Mouse (Mus musculus): ENCODE measurements around the gene Mlxip. TPM values are rescaled to one million over a fixed set of nuclear protein-coding genes. Genes with fewer than 3 reads are reported as not detected.

Mlxip gene
- total RNA-seq (2021), result 24.8 and 31.8 TPM in 2 replicates
- long read RNA-seq, experiment 1, partial matches to known transcripts, result 0 of 4 reads
- long read RNA-seq, experiment 1, other reads (novel, unspliced or antisense), result 4 of 4 reads
- long read RNA-seq, experiment 2, partial matches to known transcripts, result 1 of 9 reads
- long read RNA-seq, experiment 2, other reads (novel, unspliced or antisense), result 8 of 9 reads

GRCm38 (mm10) chr5:123394303-123394956, at the start of gene Mlxip:
TSS of gene Mlxip (plus strand) at chr5:123394798.
- DNase-seq, result peak; percentile 98

GRCm38 (mm10) chr5:123344963-123345852, 49.4 kb upstream of the Mlxip start:
- DNase-seq, result peak; percentile 80

DNA sequence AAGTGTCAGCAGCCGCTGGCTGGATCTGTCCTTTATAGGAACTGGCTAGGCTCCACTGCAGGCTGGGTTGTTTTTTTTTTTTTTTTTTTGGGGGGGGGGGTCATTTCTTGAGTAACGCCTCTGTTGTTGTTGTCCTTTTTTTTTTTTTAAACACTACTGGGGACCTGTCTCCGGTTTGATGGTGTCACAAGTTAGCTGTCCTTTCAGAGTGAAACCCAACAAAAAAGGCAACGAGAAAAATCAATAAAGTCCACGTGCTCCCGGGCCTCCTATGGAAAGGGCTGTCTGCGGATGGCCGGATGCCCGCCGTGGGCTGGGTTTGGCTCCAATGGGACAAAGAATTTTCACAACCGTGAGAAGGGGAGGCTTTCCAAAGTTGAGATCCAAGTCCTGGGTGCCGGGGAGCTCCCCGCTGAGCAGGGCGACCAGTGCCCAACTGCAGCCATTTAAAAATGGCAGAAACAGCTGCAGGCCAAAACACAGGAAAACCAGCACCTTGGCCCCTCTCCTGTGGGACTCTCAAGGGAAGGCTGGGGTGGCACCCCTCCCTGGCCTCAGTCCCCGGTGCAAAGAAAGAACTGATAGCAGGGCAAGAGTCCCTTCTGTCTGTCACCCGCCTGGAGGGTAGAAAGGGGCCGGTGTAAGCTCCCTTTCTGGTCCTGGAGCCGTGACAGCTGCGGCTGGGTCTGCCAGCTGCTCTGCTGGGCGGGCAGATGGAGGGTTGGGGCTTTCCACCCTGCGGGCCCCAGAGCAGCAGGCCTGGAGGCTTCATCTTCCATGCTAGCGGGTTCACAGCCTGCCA, 48.5 kb upstream of the Mlxip start:
- DNase-seq, result peak; percentile 85

GRCm38 (mm10) chr5:123346701-123347270, 47.8 kb upstream of the Mlxip start:
- DNase-seq, result peak; percentile 33

DNA sequence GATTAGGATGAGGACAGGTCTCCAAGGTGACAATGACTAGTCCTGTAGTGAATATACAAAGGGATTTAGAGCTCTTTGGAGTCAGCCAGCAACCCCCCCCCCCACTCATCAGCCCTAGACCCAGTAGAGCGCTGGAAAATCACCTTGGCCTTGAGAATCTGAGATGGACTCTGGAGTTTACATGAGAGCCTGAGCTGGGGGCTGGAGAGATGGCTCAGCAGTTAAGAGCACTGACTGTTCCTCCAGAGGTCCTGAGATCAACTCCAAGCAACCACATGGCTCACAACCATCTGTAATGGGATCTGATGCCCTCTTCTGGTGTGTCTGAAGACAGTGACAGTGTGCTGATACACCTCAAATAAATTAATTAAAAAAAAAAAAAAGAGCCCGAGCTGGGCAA, 46.6 kb upstream of the Mlxip start:
- DNase-seq, result no peak

GRCm38 (mm10) chr5:123350386-123350785, 44.2 kb upstream of the Mlxip start:
- DNase-seq, result peak; percentile 59

GRCm38 (mm10) chr5:123355918-123356317, 38.7 kb upstream of the Mlxip start:
- DNase-seq, result no peak

GRCm38 (mm10) chr5:123357253-123357652, 37.3 kb upstream of the Mlxip start:
- DNase-seq, result no peak

- no peak for DNase-seq
Measured at GRCm38 (mm10) chr5:123359431-123359830, 35.2 kb upstream of the Mlxip start.

DNA sequence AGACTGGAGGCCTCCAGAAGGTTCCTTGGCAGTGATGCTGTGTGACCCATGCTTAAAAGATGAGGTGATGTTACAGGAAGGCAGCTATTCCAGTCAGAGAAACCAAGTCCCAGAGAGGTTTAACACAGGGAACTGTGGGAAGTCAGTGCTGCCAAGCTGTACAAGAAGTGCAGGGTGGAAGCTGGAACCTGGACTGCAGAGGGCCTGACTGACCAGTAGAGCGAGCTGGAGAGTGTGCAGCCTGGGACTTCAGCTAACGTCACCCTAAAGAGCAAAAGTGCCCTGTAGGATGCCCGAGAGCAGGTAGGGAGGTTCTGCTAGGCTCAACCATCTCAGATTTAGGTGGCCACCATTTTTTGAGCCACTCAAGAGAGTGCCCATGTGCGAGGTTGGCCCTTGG, 31.7 kb upstream of the Mlxip start:
- DNase-seq, result no peak

DNA sequence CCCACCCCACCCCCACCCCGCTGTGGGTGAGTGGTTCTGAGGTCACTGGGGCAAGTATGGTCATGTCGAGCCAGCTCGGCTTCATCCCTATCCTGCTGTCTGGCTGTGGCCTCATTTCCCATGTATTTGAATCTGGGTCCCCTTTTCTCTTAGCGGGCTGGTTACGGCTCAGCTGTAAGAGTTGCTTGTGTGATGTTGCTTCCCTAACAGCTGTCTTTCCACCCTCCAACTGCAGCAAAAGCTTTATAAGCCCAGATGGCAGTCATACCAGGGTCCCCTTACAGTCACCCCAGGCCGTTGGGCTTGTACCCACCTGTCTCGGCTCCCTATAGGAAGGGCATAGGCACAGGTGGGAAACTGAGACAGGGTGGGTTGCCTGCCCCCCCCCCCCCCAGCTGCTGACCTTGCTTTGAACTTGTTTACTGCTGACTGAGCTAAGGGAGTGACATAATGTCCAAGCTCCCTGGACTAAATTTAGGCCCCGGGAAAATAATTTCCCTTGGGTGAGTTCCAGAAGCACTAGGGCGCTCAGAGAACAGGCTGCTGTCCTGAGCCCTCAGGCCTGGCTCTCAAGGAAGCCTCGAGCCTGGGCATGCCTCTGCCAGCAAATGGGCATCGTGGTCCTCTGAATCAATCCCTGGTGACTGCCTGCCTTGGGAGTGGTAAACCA, 30.2 kb upstream of the Mlxip start:
- DNase-seq, result peak; percentile 71

- peak; percentile 72 for DNase-seq
Measured at GRCm38 (mm10) chr5:123368869-123369488, 25.6 kb upstream of the Mlxip start.

DNA sequence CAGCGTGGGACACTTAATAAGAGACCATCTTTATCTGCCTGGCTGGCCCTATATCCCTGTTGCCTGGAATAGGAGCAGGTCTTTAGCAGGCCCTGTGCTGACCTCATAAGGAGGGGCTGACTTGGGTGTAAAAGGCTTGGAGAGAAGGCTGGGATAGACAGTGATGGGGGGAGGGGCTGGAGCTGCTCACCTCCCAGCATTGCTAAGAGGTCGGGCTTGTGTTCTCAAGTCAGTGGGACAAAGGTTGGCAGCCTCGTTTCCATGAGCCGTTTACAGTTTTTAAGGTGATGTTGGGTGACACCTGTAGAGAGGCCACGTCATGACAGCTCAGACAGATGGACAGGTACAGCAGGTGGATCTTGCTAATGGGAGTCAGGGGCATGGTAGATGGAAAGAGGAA, 24.5 kb upstream of the Mlxip start:
- DNase-seq, result no peak

DNA sequence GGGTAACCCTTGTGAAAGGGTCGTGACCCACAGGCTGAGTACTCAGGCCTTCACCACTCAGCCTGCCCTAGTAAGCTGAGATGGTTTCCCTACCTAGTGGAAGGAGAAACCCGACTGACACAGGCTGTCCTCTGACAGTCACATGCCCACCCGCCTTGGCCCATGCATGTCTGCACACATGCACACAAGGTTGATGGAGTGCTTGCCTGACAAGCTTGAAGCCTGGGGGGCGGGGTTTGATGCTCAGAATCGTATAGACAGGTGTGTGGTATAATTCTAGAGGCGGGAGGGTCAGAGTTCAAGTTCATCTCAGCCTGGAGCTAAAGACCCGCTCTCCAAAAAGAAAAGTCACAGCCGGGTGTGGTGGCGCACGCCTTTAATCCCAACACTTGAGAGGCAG, 19.3 kb upstream of the Mlxip start:
- no peak for DNase-seq

DNA sequence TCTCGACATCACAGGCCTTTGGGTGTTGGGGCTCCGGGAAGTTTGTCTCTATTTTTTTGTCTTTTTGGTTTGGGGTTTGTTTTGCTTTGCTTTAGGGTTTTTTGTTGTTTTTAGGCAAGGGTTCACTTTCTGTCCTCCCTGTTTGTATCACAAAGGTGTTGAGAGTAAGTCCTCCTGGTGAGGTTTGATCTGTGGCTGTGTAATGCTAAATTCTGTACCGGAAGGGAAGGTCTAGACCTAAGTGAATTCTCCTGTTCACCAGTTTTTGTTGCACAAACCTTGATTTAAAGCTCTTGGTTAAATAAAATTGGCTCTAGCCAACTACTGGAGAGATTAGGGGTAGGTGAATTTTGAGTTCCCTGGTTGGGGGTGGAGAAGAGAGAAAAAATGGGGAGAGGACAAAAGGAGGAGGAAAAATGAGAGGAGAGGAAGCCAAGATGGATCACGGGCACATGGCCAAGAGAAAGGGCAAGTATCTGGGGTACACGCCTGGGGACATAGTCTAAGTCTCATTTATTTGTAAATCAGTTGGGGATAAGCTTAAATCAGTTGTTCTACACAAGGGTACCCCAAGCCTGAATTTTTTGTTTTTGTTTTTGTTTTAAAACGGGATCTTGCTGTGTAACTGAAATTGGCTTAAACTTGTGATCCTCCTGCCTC, 18.7 kb upstream of the Mlxip start:
- DNase-seq, result no peak

DNA sequence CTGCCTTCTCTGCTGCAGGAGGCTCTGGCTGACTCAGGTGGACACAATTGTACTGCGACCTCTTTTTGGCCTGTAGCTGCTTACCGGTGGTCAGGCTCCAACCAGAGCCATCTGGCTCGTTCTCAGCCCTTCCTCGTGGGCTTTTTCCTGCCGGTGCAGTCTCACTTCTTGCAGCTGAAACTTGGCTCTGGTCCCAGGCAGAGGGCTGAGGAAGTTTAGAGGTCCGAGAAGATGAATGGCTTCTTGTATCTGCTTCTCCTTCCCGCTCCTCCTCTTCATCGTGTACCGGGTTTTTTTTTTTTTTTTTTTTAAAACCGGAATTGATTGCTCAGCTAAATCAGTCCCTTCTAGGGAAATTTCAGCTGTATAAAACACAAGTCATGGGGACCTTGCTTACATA, 18.0 kb upstream of the Mlxip start:
- DNase-seq, result peak; percentile 88

- peak; percentile 88 for DNase-seq
Measured at GRCm38 (mm10) chr5:123377120-123377955, 17.3 kb upstream of the Mlxip start.

- DNase-seq, result no peak
Measured at GRCm38 (mm10) chr5:123378712-123379111, 15.9 kb upstream of the Mlxip start.

GRCm38 (mm10) chr5:123379504-123379931, 15.1 kb upstream of the Mlxip start:
- DNase-seq, result no peak
